Comparison of ENCODE assay signal across 36 mouse cellular contexts in the genomic region with DNA sequence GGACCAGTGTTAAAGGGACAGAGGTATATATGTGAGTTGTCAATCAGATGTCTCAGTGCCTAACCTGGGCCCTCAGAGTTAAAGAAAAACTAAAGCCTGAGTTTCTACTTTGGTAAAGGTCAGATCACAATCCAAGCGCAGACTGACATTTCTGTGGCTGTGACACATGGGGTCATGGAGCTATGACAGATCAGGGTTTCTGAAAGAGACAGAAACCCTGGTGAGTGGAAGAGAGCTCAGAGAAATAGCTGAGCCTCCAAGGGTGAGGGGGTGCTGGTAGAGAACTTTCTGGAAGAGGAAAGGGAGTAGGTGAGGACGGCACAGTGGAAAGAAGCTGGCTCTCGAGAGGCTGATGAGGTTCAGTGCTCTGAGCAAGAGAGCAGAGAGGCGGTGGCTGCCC. TPM values are rescaled to one million over a fixed set of nuclear protein-coding genes. Genes with fewer than 3 reads are reported as not detected.
"Had no signal": no experiment of that assay in that cellular context is flagged by ENCODE, and none has a peak within 500 bp of the region (broad histone marks: within the 10 kb centered on the region; RNA-seq: fewer than 3 reads in every experiment).

No protein-coding gene starts in this region.

- H3K27me3 ChIP-seq: heart, embryonic 13.5 days; heart, embryonic 15.5 days; hindbrain, embryonic 13.5 days; hindbrain, embryonic 15.5 days; intestine, embryonic 15.5 days had no signal

- H3K9me3 ChIP-seq: heart, embryonic 13.5 days; heart, embryonic 15.5 days; hindbrain, embryonic 13.5 days; hindbrain, embryonic 15.5 days; intestine, embryonic 15.5 days; limb, embryonic 10.5 days; limb, embryonic 12.5 days; liver, embryonic 13.5 days; liver, embryonic 15.5 days had no signal

- H3K27ac ChIP-seq: heart, adult 2 months; heart, embryonic 13.5 days; heart, embryonic 15.5 days; hindbrain, embryonic 13.5 days; hindbrain, embryonic 15.5 days; hindbrain, postnatal 0 days; intestine, embryonic 15.5 days; layer of hippocampus, adult 2 months; left cerebral cortex, adult 2 months; limb, embryonic 10.5 days; limb, embryonic 12.5 days; liver, embryonic 13.5 days; liver, embryonic 15.5 days had no signal

- DNase-seq: gastrocnemius, postnatal 14 days; gastrocnemius, postnatal 36 days; heart, adult 11 months; heart, adult 2 months; heart, postnatal 14 days; heart, postnatal 36 days; kidney, adult 18-20 months; kidney, adult 8-10 months; kidney, postnatal 10 days; kidney, postnatal 25 days; kidney, postnatal 4 days; liver; liver, embryonic 13.5 days had no signal

- ATAC-seq: hindbrain, postnatal 0 days; inflammation-experienced regulatory T-cells, adult 6 months; intestine, embryonic 15.5 days; intestine, postnatal 0 days had no signal

- H3K9ac ChIP-seq: heart, embryonic 13.5 days; heart, embryonic 15.5 days; hindbrain, embryonic 13.5 days; hindbrain, embryonic 15.5 days; intestine, embryonic 15.5 days; limb, embryonic 12.5 days; liver, embryonic 13.5 days; liver, embryonic 15.5 days had no signal

- H3K36me3 ChIP-seq: heart, embryonic 13.5 days; heart, embryonic 15.5 days; hindbrain, embryonic 13.5 days; hindbrain, embryonic 15.5 days; intestine, embryonic 15.5 days; limb, embryonic 10.5 days; limb, embryonic 12.5 days; liver, embryonic 13.5 days; liver, embryonic 15.5 days had no signal

- H3K4me3 ChIP-seq: heart, adult 2 months; heart, embryonic 13.5 days; heart, embryonic 15.5 days; hindbrain, embryonic 13.5 days; hindbrain, embryonic 15.5 days; intestine, embryonic 15.5 days; layer of hippocampus, adult 2 months; left cerebral cortex, adult 2 months; limb, embryonic 10.5 days; limb, embryonic 12.5 days; liver, embryonic 13.5 days; liver, embryonic 15.5 days had no signal

- H3K4me2 ChIP-seq: heart, embryonic 11.5 days; heart, embryonic 13.5 days; heart, embryonic 15.5 days; hindbrain, embryonic 13.5 days; hindbrain, embryonic 15.5 days; intestine, embryonic 15.5 days; limb, embryonic 12.5 days; liver, embryonic 11.5 days; liver, embryonic 13.5 days; liver, embryonic 15.5 days had no signal

RNA-seq across cellular contexts. Expression of a gene that starts 6.9 kb away (rescaled TPM):
- total RNA-seq: hematopoietic stem cell, adult 5-6 weeks had no signal
- polyA plus RNA-seq: inflammation-experienced regulatory T-cells, adult 6 months had no signal

RNA-seq across cellular contexts. Expression of a gene that starts 19.4 kb away (rescaled TPM):
- total RNA-seq: hematopoietic stem cell, adult 5-6 weeks had no signal

RNA-seq across cellular contexts. Expression of a gene that starts 19.5 kb away (rescaled TPM):
- total RNA-seq: hematopoietic stem cell, adult 5-6 weeks; hindbrain, postnatal 0 days had no signal
- polyA plus RNA-seq: inflammation-experienced regulatory T-cells, adult 6 months; liver, embryonic 15.5 days had no signal

RNA-seq across cellular contexts. Expression of a gene that starts 25.1 kb away (rescaled TPM):
- total RNA-seq: gastrocnemius, adult 18-20 months; gastrocnemius, postnatal 36 days; hematopoietic stem cell, adult 5-6 weeks; layer of hippocampus, adult 2 months; layer of hippocampus, postnatal 10 days; layer of hippocampus, postnatal 25 days; left cerebral cortex, postnatal 36 days had no signal
- polyA plus RNA-seq: hindbrain, embryonic 13.5 days; inflammation-experienced regulatory T-cells, adult 6 months; intestine, embryonic 15.5 days; limb, embryonic 10.5 days; liver, embryonic 13.5 days had no signal

RNA-seq across cellular contexts. Expression of a gene that starts 29.6 kb away (rescaled TPM):
- total RNA-seq: gastrocnemius, adult 18-20 months; gastrocnemius, postnatal 36 days; heart, adult 2 months; heart, postnatal 36 days; hindbrain, postnatal 0 days; layer of hippocampus, adult 2 months; layer of hippocampus, postnatal 25 days; left cerebral cortex, adult 2 months; left cerebral cortex, postnatal 14 days; left cerebral cortex, postnatal 36 days had no signal
- polyA plus RNA-seq: heart, embryonic 11.5 days; heart, embryonic 13.5 days; heart, postnatal 0 days; hindbrain, embryonic 11.5 days; hindbrain, embryonic 15.5 days; hindbrain, postnatal 0 days; inflammation-experienced regulatory T-cells, adult 6 months; limb, embryonic 10.5 days; limb, embryonic 12.5 days; liver, embryonic 11.5 days; liver, embryonic 13.5 days; liver, embryonic 15.5 days had no signal
